Mouse (Mus musculus) CH12.LX (cell line): ENCODE data around the gene Ptprb. TPM values are rescaled to one million over a fixed set of nuclear protein-coding genes. Genes with fewer than 3 reads are reported as not detected.

Experiments used
- DNase-seq: peaks from one replicate; pipeline ENCODE4 v3.0.0-alpha.2; 2013; ENCODE audit errors: extremely low read depth
- H3K27ac ChIP-seq: 2 replicates; pipeline ENCODE4 v1.5.1; 2012; ENCODE audit warnings: low read depth, mild to moderate bottlenecking, control low read depth, moderate library complexity; ENCODE audit not compliant: insufficient read depth
- H3K27me3 ChIP-seq: replicated peaks from 2 replicates; pipeline ENCODE3; 2012; ENCODE audit warnings: inconsistent platforms
- H3K36me3 ChIP-seq, 2 experiments: replicated peaks in 1 of 2; 2 replicates each; pipeline versions ENCODE3 to v1.6.1; 2012; ENCODE audit warnings: inconsistent platforms in 1 of 2, low read length in 1 of 2, mild to moderate bottlenecking in 1 of 2, mixed read lengths in 1 of 2, moderate library complexity in 1 of 2; ENCODE audit not compliant: control insufficient read depth in 1 of 2, insufficient read depth in 1 of 2
- H3K4me1 ChIP-seq, 2 experiments: 2 replicates each; pipeline ENCODE4 v1.6.1; 2012; ENCODE audit warnings: inconsistent platforms in 1 of 2, moderate library complexity in 1 of 2; ENCODE audit not compliant: insufficient read depth in 2 of 2, control insufficient read depth in 1 of 2
- H3K4me2 ChIP-seq: 2 replicates; pipeline ENCODE4 v1.6.1; 2012; ENCODE audit warnings: low read depth, mild to moderate bottlenecking, control low read depth; ENCODE audit not compliant: poor library complexity, insufficient read depth, severe bottlenecking
- H3K4me3 ChIP-seq, 3 experiments: fragments of 150-350 bp in 1 of 3; sonication (generic) in 1 of 3; replicated peaks in 1 of 3; 2 replicates each; pipeline versions ENCODE3 to v1.5.1; 2011 to 2012; ENCODE audit warnings: low read depth in 2 of 3, low read length in 2 of 3, mild to moderate bottlenecking in 2 of 3, moderate library complexity in 2 of 3, control low read depth in 1 of 3, improper control_type of control experiment in 1 of 3, inconsistent platforms in 1 of 3, mixed read lengths in 1 of 3; ENCODE audit not compliant: poor library complexity in 1 of 3
- H3K79me2 ChIP-seq: replicated peaks from 2 replicates; pipeline ENCODE4 v1.6.1; 2012; ENCODE audit warnings: mild to moderate bottlenecking, moderate library complexity; ENCODE audit not compliant: control insufficient read depth, poor library complexity, insufficient read depth, severe bottlenecking; ENCODE audit errors: extremely low read depth
- H3K9ac ChIP-seq: 2 replicates; pipeline ENCODE4 v1.6.1; 2012; ENCODE audit warnings: low read depth, mild to moderate bottlenecking, control low read depth, moderate library complexity; ENCODE audit not compliant: insufficient read depth
- H3K9me3 ChIP-seq: replicated peaks from 2 replicates; pipeline ENCODE3; 2012; ENCODE audit warnings: low read length, inconsistent platforms, mixed read lengths
- ELF1 ChIP-seq: IDR thresholded peaks from 2 replicates; pipeline ENCODE4 v1.6.1; 2014; ENCODE audit warnings: low read depth, mild to moderate bottlenecking, inconsistent platforms, low read length, improper control_type of control experiment
- JUN ChIP-seq: IDR thresholded peaks from 2 replicates; pipeline ENCODE4 v1.6.1; 2011; ENCODE audit warnings: low read depth, mild to moderate bottlenecking, low read length, improper control_type of control experiment, moderate library complexity; ENCODE audit not compliant: insufficient read depth
- JUND ChIP-seq: conservative IDR thresholded peaks from 2 replicates; pipeline ENCODE4 v1.6.1; 2011; ENCODE audit warnings: low read depth, low read length, improper control_type of control experiment
- KAT2A ChIP-seq: IDR thresholded peaks from 2 replicates; pipeline ENCODE4 v1.6.1; 2012; ENCODE audit warnings: low read length, improper control_type of control experiment, inconsistent platforms; ENCODE audit not compliant: insufficient replicate concordance
- MAFK ChIP-seq: IDR thresholded peaks from 2 replicates; pipeline ENCODE4 v1.6.1; 2011; ENCODE audit warnings: low read length, improper control_type of control experiment; ENCODE audit not compliant: insufficient replicate concordance
- MEF2A ChIP-seq: IDR thresholded peaks from 2 replicates; pipeline ENCODE4 v1.6.1; 2014; ENCODE audit warnings: low read depth, mild to moderate bottlenecking, inconsistent platforms, low read length, improper control_type of control experiment, borderline replicate concordance
- MXI1 ChIP-seq: IDR thresholded peaks from 2 replicates; pipeline ENCODE4 v1.6.1; 2011; ENCODE audit warnings: mild to moderate bottlenecking, low read depth, low read length, improper control_type of control experiment
- MYC ChIP-seq: IDR thresholded peaks from 2 replicates; pipeline ENCODE4 v1.6.1; 2011; ENCODE audit warnings: low read depth, mild to moderate bottlenecking, improper control_type of control experiment, low read length
- POLR2AphosphoS2 ChIP-seq: IDR thresholded peaks from 2 replicates; pipeline ENCODE4 v1.6.1; 2011; ENCODE audit warnings: low read depth, low read length, improper control_type of control experiment
- TBP ChIP-seq: conservative IDR thresholded peaks from 2 replicates; pipeline ENCODE4 v1.6.1; 2011; ENCODE audit warnings: low read depth, low read length, improper control_type of control experiment
- UBTF ChIP-seq: IDR thresholded peaks from 2 replicates; pipeline ENCODE4 v1.6.1; 2012; ENCODE audit warnings: low read depth, mild to moderate bottlenecking, inconsistent platforms, low read length, improper control_type of control experiment, moderate library complexity
- USF1 ChIP-seq: IDR thresholded peaks from 2 replicates; pipeline ENCODE4 v1.6.1; 2014; ENCODE audit warnings: low read depth, mild to moderate bottlenecking, inconsistent platforms, low read length, improper control_type of control experiment
- ZC3H11A ChIP-seq: IDR thresholded peaks from 2 replicates; pipeline ENCODE4 v1.6.1; 2012; ENCODE audit warnings: low read depth, mild to moderate bottlenecking, inconsistent platforms, low read length, improper control_type of control experiment
- ZKSCAN1 ChIP-seq: IDR thresholded peaks from 2 replicates; pipeline ENCODE4 v1.6.1; 2012; ENCODE audit warnings: low read depth, inconsistent platforms, low read length, improper control_type of control experiment, borderline replicate concordance
- ZNF384 ChIP-seq: IDR thresholded peaks from 2 replicates; pipeline ENCODE4 v1.6.1; 2012; ENCODE audit warnings: low read depth, low read length, improper control_type of control experiment, inconsistent platforms
- dilution Hi-C: fragments of 300-500 bp; cut with MboI; formaldehyde crosslinking; loops from 2 replicates; pipeline ENCODE4 v1.14.3; 2020; ENCODE audit warnings: low sequenced_read_pairs; ENCODE audit not compliant: extremely low pct_unique_long_range_greater_than_20kb, extremely low pct_ligation_motif_present
- in situ Hi-C: fragments of 300-500 bp; cut with MboI; formaldehyde crosslinking; loops from 3 replicates; pipeline ENCODE4 v1.14.3; 2019; ENCODE audit warnings: low sequenced_read_pairs, low pct_ligation_motif_present, low pct_unique_long_range_greater_than_20kb, mixed read lengths
- polyA plus RNA-seq: library from polyadenylated mRNA; unstranded; fragments of >175 nt; gene quantifications from 2 replicates; pipeline ENCODE4 v1.2.1, GENCODE M21; 2012; ENCODE audit warnings: low read depth; ENCODE audit not compliant: insufficient read length
- total RNA-seq, 2 experiments: library from RNA; depleted of rRNA; stranded (reverse); fragments of 300-350 nt in 1 of 2; fragments of >200 nt in 1 of 2; gene quantifications; 2 replicates each; pipeline ENCODE4 v1.2.3; 2012 to 2014

Ptprb gene
- total and polyA plus RNA-seq, 3 experiments = not detected

GRCm38 (mm10) chr10:116370991-116371725, 95.8 kb downstream of the Ptprb start:
- Histone ChIP-seq H3K9me3 (no peaks in the 10 kb centered on the region), H3K27ac (no peak overlapping the region), H3K4me3 (no peak overlapping the region), H3K27me3 (no peaks in the 10 kb centered on the region), H3K4me1 (no peaks in the 10 kb centered on the region), H3K9ac (no peak overlapping the region)
- in situ Hi-C loops = no loop called here
- TF ChIP-seq JUND (no peak), UBTF (no peak), USF1 (no peak), ZNF384 (no peak), JUN (no peak)
- TF ChIP-seq, all 38 proteins: peak for 0
- Histone ChIP-seq H3K4me2 (no peak overlapping the region), H3K36me3 (no peaks in the 10 kb centered on the region), H3K79me2 (no peaks in the 10 kb centered on the region)
- no peak for DNase-seq
- dilution Hi-C loops = no loop called here

GRCm38 (mm10) chr10:116374111-116374510, 98.8 kb downstream of the Ptprb start:
- dilution Hi-C loops (no loop called here), in situ Hi-C loops (no loop called here)
- no peak overlapping the region for H3K27ac ChIP-seq
- DNase-seq = no peak
- no peaks in the 10 kb centered on the region for H3K79me2 ChIP-seq
- no peaks in the 10 kb centered on the region for H3K9me3 ChIP-seq
- no peak overlapping the region for H3K4me2 ChIP-seq
- TF ChIP-seq MYC (no peak), MEF2A (no peak), KAT2A (no peak), TBP (no peak), MXI1 (no peak), MAFK (no peak), ELF1 (no peak), ZKSCAN1 (no peak), POLR2AphosphoS2 (no peak), ZC3H11A (no peak)
- H3K4me1 ChIP-seq = no peaks in the 10 kb centered on the region
- no peaks in the 10 kb centered on the region for H3K36me3 ChIP-seq
- no peaks in the 10 kb centered on the region for H3K27me3 ChIP-seq
- no peak overlapping the region for H3K4me3 ChIP-seq
- no peak overlapping the region for H3K9ac ChIP-seq
